ENCODE assay signal across 24 mouse cellular contexts in the genomic region with DNA sequence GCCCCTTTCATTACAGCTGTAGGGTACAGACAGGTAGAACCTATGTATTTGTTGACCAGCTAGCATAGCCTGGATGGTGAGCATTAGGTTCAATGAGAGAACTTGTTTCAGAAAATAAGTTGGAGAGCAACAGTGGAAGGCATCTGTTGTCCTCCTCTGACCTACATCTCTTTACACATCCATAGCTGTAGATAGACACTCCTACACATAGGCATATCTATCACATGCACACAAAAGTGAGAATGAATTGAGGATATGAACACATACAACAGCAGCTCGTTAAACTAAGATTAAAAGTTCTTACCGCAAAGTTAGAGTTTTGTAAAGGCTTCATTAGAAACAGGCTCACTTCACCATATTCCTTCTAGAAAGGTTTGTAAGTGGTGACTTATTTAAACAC.
DNase-seq lines count a peak whose midpoint lies in the region; ATAC-seq lines count a peak whose summit lies in the region.
"Had no signal": no experiment of that assay in that cellular context is flagged by ENCODE, and none has a peak within 500 bp of the region (broad histone marks: within the 10 kb centered on the region; RNA-seq: fewer than 3 reads in every experiment).

No protein-coding gene starts in this region.

- H3K36me3 ChIP-seq in limb, embryonic 15.5 days = no peaks in the 10 kb centered on the region
- H3K36me3 ChIP-seq: embryonic facial prominence, embryonic 10.5 days; embryonic facial prominence, embryonic 12.5 days; forebrain, embryonic 15.5 days; G1E had no signal

- no peak overlapping the region for H3K9ac ChIP-seq in limb, embryonic 15.5 days
- H3K9ac ChIP-seq: embryonic facial prominence, embryonic 12.5 days; forebrain, embryonic 13.5 days; forebrain, embryonic 15.5 days; forebrain, postnatal 0 days had no signal

- no peak for DNase-seq in frontal cortex, postnatal 14 days (ENCODE audit: low spot score in 2 of 2)
- peak; percentile 49 for DNase-seq in brain, adult 2 months (ENCODE audit: low read depth, low spot score)
- no peak for DNase-seq in gastrocnemius, adult 8-10 months (ENCODE audit: low spot score in 2 of 2)
- no peak for DNase-seq in spleen, postnatal 36 days (ENCODE audit: low spot score in 2 of 2)
- DNase-seq: adrenal gland, adult 2 months; adrenal gland, postnatal 10 days; adrenal gland, postnatal 25 days; B cell, adult 2 months; cerebellum, adult 11-12 months; cerebellum, adult 2 months; cerebellum, adult 9-10 months; cerebellum, postnatal 10 days; cerebellum, postnatal 25 days; forebrain, postnatal 0 days had no signal

- H3K4me2 ChIP-seq in limb, embryonic 15.5 days = no peak overlapping the region
- H3K4me2 ChIP-seq: embryonic facial prominence, embryonic 12.5 days; forebrain, embryonic 13.5 days; forebrain, embryonic 15.5 days had no signal

- H3K4me3 ChIP-seq in limb, embryonic 15.5 days = no peak overlapping the region
- H3K4me3 ChIP-seq: embryonic facial prominence, embryonic 10.5 days; embryonic facial prominence, embryonic 12.5 days; forebrain, embryonic 13.5 days; forebrain, embryonic 15.5 days had no signal

- peaks cover 14% of the 10 kb centered on the region for H3K4me1 ChIP-seq in limb, embryonic 15.5 days
- H3K4me1 ChIP-seq: embryonic facial prominence, embryonic 10.5 days; embryonic facial prominence, embryonic 12.5 days; forebrain, embryonic 13.5 days had no signal

- H3K27me3 ChIP-seq in limb, embryonic 15.5 days = no peaks in the 10 kb centered on the region
- H3K27me3 ChIP-seq: CH12.LX; embryonic facial prominence, embryonic 12.5 days; forebrain, embryonic 13.5 days; forebrain, embryonic 15.5 days; Patski had no signal

- 31% methylated on average over 2 of the region's 2 CpGs for WGBS in limb, embryonic 15.5 days

- ATAC-seq in frontal cortex, adult (ENCODE audit: low TSS enrichment) = peak; percentile 95
- no peak for ATAC-seq in limb, embryonic 15.5 days (ENCODE audit: insufficient number of reproducible peaks, low FRiP score, low TSS enrichment, low read depth)
- ATAC-seq: CD4-positive, CD25-positive, alpha-beta regulatory T cell, adult 4 months; forebrain, embryonic 13.5 days; forebrain, embryonic 15.5 days; forebrain, postnatal 0 days; Patski had no signal

- no peaks in the 10 kb centered on the region for H3K9me3 ChIP-seq in limb, embryonic 15.5 days
- H3K9me3 ChIP-seq: embryonic facial prominence, embryonic 10.5 days; embryonic facial prominence, embryonic 12.5 days; forebrain, embryonic 13.5 days; forebrain, embryonic 15.5 days; G1E had no signal

- H3K27ac ChIP-seq in limb, embryonic 15.5 days = peak overlapping the region; percentile 43; the same call in 1 of the 2 replicates
- H3K27ac ChIP-seq: embryonic facial prominence, embryonic 10.5 days; embryonic facial prominence, embryonic 12.5 days; forebrain, embryonic 13.5 days; forebrain, embryonic 15.5 days had no signal
